8 mouse cellular contexts compared by ENCODE assay signal in the genomic region with DNA sequence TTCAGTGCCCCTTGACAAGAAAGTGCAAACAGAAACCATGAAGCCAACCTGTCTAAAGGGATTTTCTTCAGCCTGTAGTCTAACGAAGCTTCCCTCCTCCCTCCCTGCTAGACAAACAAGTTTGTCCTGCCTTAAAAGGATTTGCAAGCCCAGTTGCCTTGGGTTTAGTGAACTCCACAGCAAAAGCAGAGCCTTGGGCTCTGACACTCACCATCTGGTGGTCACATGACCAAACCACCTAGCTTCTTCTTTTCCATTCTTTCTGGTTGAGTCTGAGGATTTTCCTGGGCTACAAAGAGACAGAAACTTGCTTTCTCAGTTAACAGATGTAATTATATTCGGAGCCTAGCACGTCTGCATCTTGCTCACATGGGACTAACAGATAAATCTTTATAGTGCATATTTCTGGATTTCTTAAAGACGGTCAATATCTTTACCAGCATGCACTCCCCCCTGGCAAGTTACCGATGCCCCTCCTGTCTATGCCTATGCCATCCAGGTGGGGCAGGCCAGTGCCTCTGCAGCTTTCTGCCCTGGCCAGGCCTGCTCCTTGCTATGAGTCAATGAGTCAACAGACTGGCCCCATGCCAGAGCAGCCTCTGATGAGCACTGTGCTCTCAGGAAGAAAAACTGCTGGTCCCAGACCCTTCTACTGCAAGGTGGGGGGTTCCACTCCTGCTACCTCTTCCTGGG. TPM values are rescaled to one million over a fixed set of nuclear protein-coding genes. Genes with fewer than 3 reads are reported as not detected.
DNase-seq lines count a peak whose midpoint lies in the region; ATAC-seq and TF ChIP-seq lines count a peak whose summit lies in the region.

No protein-coding gene starts in this region.

- TF ChIP-seq POLR2A in cerebellum, adult 2 months (IDR thresholded peaks at IDR 0.05; ENCODE audit: borderline replicate concordance, insufficient read depth, low read length): no peak

- no peak overlapping the region for H3K4me3 ChIP-seq in cerebellum, adult 2 months (replicated peaks; ENCODE audit: insufficient read depth, low read depth, low read length)
- no peak overlapping the region for H3K4me3 ChIP-seq in intestine, embryonic 14.5 days (ENCODE audit: low read depth, low read length)
- no peak overlapping the region for H3K4me3 ChIP-seq in lung, postnatal 0 days (ENCODE audit: low read depth, low read length)

- 57% methylated on average over 5 of the region's 5 CpGs for WGBS in cerebellum, adult 2 months
- 51% methylated on average over 5 of the region's 5 CpGs for WGBS in intestine, embryonic 14.5 days
- 59% methylated on average over 5 of the region's 5 CpGs for WGBS in lung, postnatal 0 days

- no peak for TF ChIP-seq EP300 in lung, postnatal 0 days (IDR thresholded peaks at IDR 0.05)

- no peak overlapping the region for H3K9ac ChIP-seq in intestine, embryonic 14.5 days (ENCODE audit: low read length)
- H3K9ac ChIP-seq in lung, postnatal 0 days (replicated peaks; ENCODE audit: low read depth): no peak overlapping the region

- H3K9me3 ChIP-seq in intestine, embryonic 14.5 days (ENCODE audit: control insufficient read depth, low read length): no peaks in the 10 kb centered on the region
- no peaks in the 10 kb centered on the region for H3K9me3 ChIP-seq in lung, postnatal 0 days (ENCODE audit: low read length)

- peak; percentile 59; the same call in 1 of the 2 replicates for ATAC-seq in intestine, embryonic 14.5 days (replicated peaks; ENCODE audit: low FRiP score, low TSS enrichment, low read depth)
- peak; percentile 71 for ATAC-seq in lung, postnatal 0 days

- TF ChIP-seq CTCF in cerebellum, adult 2 months (IDR thresholded peaks at IDR 0.05; ENCODE audit: borderline replicate concordance, insufficient read depth, low read depth, low read length): no peak
- peak; percentile 34 for TF ChIP-seq CTCF in lung, postnatal 0 days (IDR thresholded peaks at IDR 0.05)

- no peak overlapping the region for H3K27ac ChIP-seq in cerebellum, adult 2 months (ENCODE audit: insufficient read depth, low read length)
- peak overlapping the region; percentile 25; the same call in 1 of the 2 replicates for H3K27ac ChIP-seq in intestine, embryonic 14.5 days (ENCODE audit: low read depth)
- H3K27ac ChIP-seq in lung, postnatal 0 days (ENCODE audit: low read length): no peak overlapping the region

- H3K4me2 ChIP-seq in intestine, embryonic 14.5 days (ENCODE audit: low read length): no peak overlapping the region
- H3K4me2 ChIP-seq in lung, postnatal 0 days (replicated peaks; ENCODE audit: low read depth, low read length): no peak overlapping the region

- H3K36me3 ChIP-seq in intestine, embryonic 14.5 days (ENCODE audit: control insufficient read depth, insufficient read depth, low read length): no peaks in the 10 kb centered on the region
- H3K36me3 ChIP-seq in lung, postnatal 0 days (ENCODE audit: insufficient read depth, low read length): no peaks in the 10 kb centered on the region

- no peaks in the 10 kb centered on the region; the same call in 1 of the 2 replicates for H3K4me1 ChIP-seq in cerebellum, adult 2 months (ENCODE audit: control insufficient read depth, insufficient read depth, low read length)
- H3K4me1 ChIP-seq in intestine, embryonic 14.5 days (replicated peaks; ENCODE audit: control insufficient read depth, insufficient read depth, low read length): peaks cover 29% of the 10 kb centered on the region
- peaks cover 3% of the 10 kb centered on the region; the same call in 1 of the 2 replicates for H3K4me1 ChIP-seq in lung, postnatal 0 days (ENCODE audit: insufficient read depth, low read depth, low read length)

- H3K27me3 ChIP-seq in cerebellum, adult 2 months (ENCODE audit: control insufficient read depth, insufficient read depth, low read length): no peaks in the 10 kb centered on the region
- no peaks in the 10 kb centered on the region for H3K27me3 ChIP-seq in intestine, embryonic 14.5 days (replicated peaks; ENCODE audit: control insufficient read depth, insufficient read depth, low read length)
- no peaks in the 10 kb centered on the region for H3K27me3 ChIP-seq in lung, postnatal 0 days (replicated peaks; ENCODE audit: insufficient read depth, low read length)

- DNase-seq in ovary, postnatal 36 days (ENCODE audit: low spot score): peak; percentile 51
- no peak for DNase-seq in ovary, postnatal 14 days (ENCODE audit: low spot score)
- DNase-seq in cerebellum, adult 2 months: peak; percentile 43 to 48
- DNase-seq in intestine, embryonic 14.5 days (ENCODE audit: low spot score): peak; percentile 68
- peak; percentile 77 for DNase-seq in lung, postnatal 0 days (ENCODE audit: low spot score)
- peak; percentile 95 for DNase-seq in urinary bladder, postnatal 14 days (ENCODE audit: low spot score)
- no peak for DNase-seq in embryo, embryonic 10.5 days (ENCODE audit: low spot score)
- no peak for DNase-seq in thymus, postnatal 36 days

RNA-seq across cellular contexts. Expression of a gene that starts 11.7 kb away (rescaled TPM):
- polyA plus RNA-seq in cerebellum, adult 2 months (2012; rRNA removed): 295 and 299 TPM in 2 replicates
- 46.5 and 50.5 TPM in 2 replicates for polyA plus RNA-seq in intestine, embryonic 14.5 days (2014; fragmentation: Nextera tagmentation; extraction: Ambion mirVana)
- polyA plus RNA-seq in lung, postnatal 0 days (2015; fragmentation: Nextera tagmentation; extraction: Ambion mirVana): 77.6 and 77.9 TPM in 2 replicates

Comparison
In these comparisons a context has a peak if more than half of its experiments do, and no peak if none do; other contexts are left out.
1. DNase-seq: peak in ovary, postnatal 36 days (single experiment), cerebellum, adult 2 months (2 of 2), intestine, embryonic 14.5 days (single experiment), lung, postnatal 0 days (single experiment) and urinary bladder, postnatal 14 days (single experiment); none in ovary, postnatal 14 days (single experiment), embryo, embryonic 10.5 days (single experiment) and thymus, postnatal 36 days (0 of 2).